Mouse (Mus musculus) kidney, adult 2 months (tissue): ENCODE measurements around the gene Sh2b3. TPM values are rescaled to one million over a fixed set of nuclear protein-coding genes. Genes with fewer than 3 reads are reported as not detected.

Experiments
- DNase-seq: peaks from one replicate; pipeline ENCODE4 v3.0.0; 2021
- H3K27ac ChIP-seq: fragments of 200-500 bp; 2 replicates; pipeline ENCODE4 v1.5.1; 2012; ENCODE audit warnings: low read depth, low read length, control low read depth, inconsistent platforms; ENCODE audit not compliant: insufficient read depth
- H3K27me3 ChIP-seq: fragments of 200-500 bp; replicated peaks from 2 replicates; pipeline ENCODE4 v1.6.1; 2012; ENCODE audit warnings: mild to moderate bottlenecking, moderate library complexity, low read length, inconsistent platforms; ENCODE audit not compliant: control insufficient read depth, insufficient read depth
- H3K36me3 ChIP-seq: fragments of 200-500 bp; 2 replicates; pipeline ENCODE4 v1.6.1; 2012; ENCODE audit warnings: mild to moderate bottlenecking, moderate library complexity, low read length, inconsistent platforms; ENCODE audit not compliant: control insufficient read depth, insufficient read depth
- H3K4me1 ChIP-seq: fragments of 200-500 bp; 2 replicates; pipeline ENCODE4 v1.6.1; 2011; ENCODE audit warnings: low read length; ENCODE audit not compliant: control insufficient read depth, insufficient read depth
- H3K4me3 ChIP-seq: fragments of 200-500 bp; 2 replicates; pipeline ENCODE4 v1.5.1; 2011; ENCODE audit warnings: mild to moderate bottlenecking, low read depth, low read length, control low read depth; ENCODE audit not compliant: insufficient read depth
- CTCF ChIP-seq: fragments of 200-500 bp; conservative IDR thresholded peaks from 2 replicates; pipeline ENCODE4 v1.5.1; 2011; ENCODE audit warnings: low read depth, mild to moderate bottlenecking, control low read depth, low read length, moderate library complexity, mixed read lengths; ENCODE audit not compliant: insufficient read depth, insufficient read length
- POLR2A ChIP-seq: fragments of 200-500 bp; IDR thresholded peaks from one replicate; pipeline ENCODE4 v1.6.1; 2011; ENCODE audit warnings: low read depth, low read length, control low read depth
- WGBS: fragments of 180-500 bp; shearing (Covaris S2); methylation state at CpG from one replicate; pipeline ENCODE4 v1.1.7; 2018; 5-methylcytosine and 5-hydroxymethylcytosine counted together
- polyA plus RNA-seq: library from polyadenylated mRNA; depleted of rRNA; stranded (reverse); fragments of >200 nt; gene quantifications from 2 replicates; pipeline ENCODE4 v1.2.3, GENCODE M21; 2012

Sh2b3 gene
- polyA plus RNA-seq, 1 experiment = 19.7 TPM

DNA sequence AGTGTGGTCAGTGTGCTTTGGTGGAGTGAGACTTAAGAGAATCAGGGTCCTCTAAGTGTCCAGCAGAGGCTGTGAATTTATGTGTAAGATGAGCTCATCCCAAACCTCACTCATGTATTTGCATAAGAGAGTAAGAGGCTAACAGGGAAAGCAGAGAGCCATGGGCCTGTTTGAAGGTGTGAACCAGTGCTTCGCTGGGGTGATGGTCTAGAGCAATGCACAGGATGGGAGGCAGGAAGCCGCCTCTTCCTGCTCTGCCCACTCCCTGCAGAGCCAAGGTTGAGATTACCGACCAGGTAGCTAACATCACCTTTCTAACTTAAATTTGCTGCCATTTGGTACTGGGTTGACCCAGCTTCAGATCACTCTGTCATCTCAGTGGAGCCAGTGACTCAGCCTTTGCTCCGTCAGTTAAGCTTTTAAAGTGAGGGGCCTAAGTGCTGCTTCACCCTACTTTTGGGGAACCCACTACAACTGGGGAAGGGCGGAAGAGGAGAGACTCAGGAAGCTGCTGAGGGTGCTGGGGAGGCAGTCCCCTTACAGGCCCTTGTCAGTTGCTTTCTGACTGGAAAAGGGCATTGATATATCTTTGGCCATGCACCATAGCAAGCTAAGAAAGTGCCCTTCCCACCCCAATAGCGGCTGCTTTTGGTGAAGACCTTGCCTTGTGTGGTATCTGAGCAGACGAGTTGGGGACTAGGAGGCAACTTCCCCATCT, 24.8 kb downstream of the Sh2b3 start:
- Histone ChIP-seq H3K4me1 (peaks cover 7% of the 10 kb centered on the region), H3K27ac (no peak overlapping the region), H3K36me3 (no peaks in the 10 kb centered on the region; the same call in 1 of the 2 replicates), H3K4me3 (no peak overlapping the region), H3K27me3 (no peaks in the 10 kb centered on the region)
- no peak for DNase-seq
- TF ChIP-seq POLR2A (no peak), CTCF (no peak)
- 82% methylated on average over 7 of the region's 7 CpGs for WGBS

DNA sequence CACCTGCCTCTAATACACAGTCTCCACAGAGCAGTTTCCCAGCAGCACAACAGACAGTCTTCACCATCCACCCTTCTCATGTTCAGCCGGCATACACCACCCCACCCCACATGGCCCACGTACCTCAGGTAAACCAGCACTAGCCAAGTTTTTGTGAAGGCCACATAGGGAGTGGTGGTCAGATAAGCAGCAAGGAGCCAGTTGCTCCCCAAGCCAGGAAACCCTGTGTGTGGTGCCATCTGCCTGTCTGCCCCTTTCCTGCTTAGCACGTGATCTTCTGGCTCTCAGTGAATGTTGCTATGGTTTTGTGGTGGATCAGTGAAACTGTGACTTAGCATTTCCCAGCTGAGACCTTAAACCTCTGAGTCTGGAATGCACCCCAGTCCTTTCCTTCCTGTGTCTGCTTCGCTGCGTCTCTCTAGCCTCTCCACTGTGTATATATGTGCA, 25.9 kb downstream of the Sh2b3 start:
- TF ChIP-seq CTCF (no peak), POLR2A (no peak)
- Histone ChIP-seq H3K4me3 (no peak overlapping the region), H3K36me3 (no peaks in the 10 kb centered on the region), H3K27ac (no peak overlapping the region), H3K4me1 (peaks cover 7% of the 10 kb centered on the region), H3K27me3 (no peaks in the 10 kb centered on the region)
- 68% methylated on average over 5 of the region's 5 CpGs for WGBS
- peak; percentile 47 for DNase-seq

DNA sequence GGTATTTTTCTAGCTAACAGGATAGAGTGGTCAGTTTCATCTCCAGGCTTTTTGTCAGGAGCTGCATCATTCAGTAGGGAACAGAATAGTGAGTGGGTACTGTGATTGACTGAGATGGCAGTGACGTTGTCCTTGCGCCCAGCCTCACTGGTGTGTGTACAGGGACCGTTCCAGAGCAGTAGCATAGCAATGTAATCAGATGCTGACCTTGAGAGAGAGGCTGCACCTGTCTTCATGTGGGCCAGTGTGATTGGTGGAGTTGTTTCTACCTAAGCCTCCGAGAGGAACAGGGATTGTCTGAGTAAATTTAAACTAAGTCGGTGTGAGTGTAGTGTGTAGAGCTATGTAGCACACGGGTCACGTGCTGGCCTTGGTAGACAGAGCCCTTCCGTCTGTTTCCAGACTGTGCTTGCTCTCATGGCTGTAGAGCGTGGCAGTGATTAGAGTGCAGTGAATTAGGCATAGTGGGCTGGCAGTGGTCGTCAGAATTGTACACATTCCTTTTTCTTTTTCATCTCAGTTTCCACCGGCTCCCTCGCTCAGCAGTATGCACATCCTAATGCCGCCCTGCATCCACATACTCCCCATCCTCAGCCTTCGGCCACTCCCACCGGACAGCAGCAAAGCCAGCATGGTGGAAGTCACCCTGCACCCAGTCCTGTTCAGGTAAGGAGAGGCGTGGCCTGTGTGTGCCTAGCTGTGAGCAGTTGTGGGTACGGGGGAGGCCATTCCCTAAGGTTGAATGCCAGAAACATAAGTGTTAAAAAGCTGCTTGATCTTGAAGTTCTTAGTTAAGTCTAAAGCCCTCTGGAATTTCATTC, 26.9 kb downstream of the Sh2b3 start:
- DNase-seq = no peak
- no peaks in the 10 kb centered on the region for H3K36me3 ChIP-seq
- no peak overlapping the region for H3K4me3 ChIP-seq
- no peak for TF ChIP-seq POLR2A
- TF ChIP-seq CTCF = no peak
- H3K27me3 ChIP-seq = no peaks in the 10 kb centered on the region
- 85% methylated on average over 17 of the region's 17 CpGs for WGBS
- H3K4me1 ChIP-seq = peaks cover 7% of the 10 kb centered on the region
- H3K27ac ChIP-seq = no peak overlapping the region

DNA sequence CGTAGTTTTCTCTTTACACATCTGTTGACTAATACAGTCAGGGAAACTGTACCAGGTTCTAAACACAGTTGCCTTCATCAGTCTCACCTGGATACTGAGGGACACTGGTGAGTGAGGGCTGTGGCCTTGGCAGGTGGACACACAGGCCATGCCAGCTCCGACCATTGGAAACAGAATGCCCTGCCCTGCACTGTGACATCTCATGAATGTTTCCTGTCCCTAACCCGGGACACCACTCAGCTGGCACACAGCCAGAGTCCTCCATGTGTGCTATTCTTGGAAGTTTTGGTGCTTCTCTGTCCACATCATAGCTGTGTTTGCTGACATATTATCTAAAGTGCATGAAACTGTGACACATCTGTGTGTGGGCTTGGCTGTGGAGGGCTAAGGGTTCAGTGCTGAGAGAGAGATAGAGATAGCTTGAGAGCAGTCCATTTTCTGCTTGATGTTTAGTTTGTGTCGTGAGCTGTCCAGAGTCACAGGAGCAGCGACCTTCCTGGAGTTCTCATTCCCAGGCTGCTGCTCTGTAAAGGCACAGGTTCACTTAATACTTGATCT, 27.7 kb downstream of the Sh2b3 start:
- peaks cover 7% of the 10 kb centered on the region for H3K4me1 ChIP-seq
- TF ChIP-seq POLR2A (no peak), CTCF (no peak)
- 37% methylated on average over 5 of the region's 5 CpGs for WGBS
- no peaks in the 10 kb centered on the region for H3K27me3 ChIP-seq
- no peaks in the 10 kb centered on the region for H3K36me3 ChIP-seq
- H3K4me3 ChIP-seq = no peak overlapping the region
- peak; percentile 59 for DNase-seq
- no peak overlapping the region for H3K27ac ChIP-seq

DNA sequence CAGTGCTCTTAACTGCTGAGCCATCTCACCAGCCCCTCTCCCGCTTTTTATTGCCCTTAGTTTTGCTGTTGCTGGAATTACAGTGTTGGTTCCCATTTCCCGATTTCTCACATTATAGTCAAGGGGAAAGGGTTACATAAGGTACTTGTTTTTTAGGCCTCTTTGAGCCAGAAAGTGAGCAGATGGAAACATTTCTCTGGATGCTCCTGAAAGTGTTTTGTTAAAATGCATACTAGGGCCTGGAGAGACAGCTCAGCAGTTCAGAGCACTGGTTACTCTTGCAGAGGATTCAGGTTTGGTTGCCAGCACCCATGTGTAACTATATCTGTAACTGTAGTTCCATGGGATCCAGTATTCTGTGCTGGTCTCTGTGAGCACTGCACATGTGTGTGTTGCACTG, 29.2 kb downstream of the Sh2b3 start:
- H3K4me3 ChIP-seq = no peak overlapping the region
- no peak for DNase-seq
- peaks cover 7% of the 10 kb centered on the region for H3K4me1 ChIP-seq
- no peak overlapping the region for H3K27ac ChIP-seq
- WGBS = 82% methylated on average over 2 of the region's 2 CpGs
- peaks cover 3% of the 10 kb centered on the region; the same call in 1 of the 2 replicates for H3K36me3 ChIP-seq
- TF ChIP-seq POLR2A (no peak), CTCF (no peak)
- H3K27me3 ChIP-seq = no peaks in the 10 kb centered on the region

DNA sequence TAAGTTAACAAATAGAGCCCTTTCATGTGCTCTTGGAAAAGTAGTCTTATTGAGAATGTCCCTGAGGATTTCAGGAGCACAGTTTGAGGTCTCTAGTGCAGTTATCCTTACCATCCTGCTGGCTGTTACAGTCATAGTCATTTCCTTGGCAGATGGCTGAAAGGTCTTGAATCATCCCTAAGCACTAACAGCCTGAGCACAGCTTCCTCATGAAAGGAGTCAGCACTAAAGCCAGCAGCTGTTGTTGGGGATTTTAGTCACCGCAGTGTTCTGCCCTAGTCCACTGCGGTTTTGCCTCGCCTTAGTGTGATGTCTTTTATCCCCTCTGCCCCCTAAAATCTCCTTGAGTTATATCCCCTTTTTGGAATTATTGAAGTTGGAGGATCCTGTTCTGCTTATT, 30.3 kb downstream of the Sh2b3 start:
- TF ChIP-seq CTCF (no peak), POLR2A (no peak)
- Histone ChIP-seq H3K36me3 (peaks cover 5% of the 10 kb centered on the region; the same call in 1 of the 2 replicates), H3K4me3 (no peak overlapping the region), H3K27me3 (no peaks in the 10 kb centered on the region), H3K4me1 (peaks cover 7% of the 10 kb centered on the region), H3K27ac (no peak overlapping the region)
- WGBS = 71% methylated on average over 3 of the region's 3 CpGs
- DNase-seq = no peak

DNA sequence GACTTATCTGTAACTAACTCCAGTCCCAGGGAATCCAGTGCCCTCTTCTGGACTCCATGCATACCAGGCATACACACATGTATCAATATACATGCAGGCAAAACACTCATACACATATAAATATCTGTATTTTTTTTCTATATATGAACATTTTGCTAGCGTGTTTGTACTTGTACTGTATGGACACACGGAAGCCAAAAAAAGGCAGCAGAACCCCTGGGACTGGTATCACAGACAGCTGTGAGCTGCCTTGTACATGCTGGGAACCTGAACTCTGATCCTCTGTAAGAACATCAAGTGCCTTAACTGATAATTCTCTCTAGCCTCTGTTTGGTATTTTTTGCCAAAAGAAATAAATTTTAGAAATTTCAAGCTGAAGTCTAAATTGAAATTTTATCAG, 39.0 kb downstream of the Sh2b3 start:
- WGBS = 82% methylated on average over 2 of the region's 2 CpGs
- peaks cover 8% of the 10 kb centered on the region for H3K36me3 ChIP-seq
- TF ChIP-seq POLR2A = no peak

More for the DNA sequence above, 39.0 kb downstream of the Sh2b3 start:
- Histone ChIP-seq H3K4me3 (no peak overlapping the region), H3K27ac (no peak overlapping the region), H3K27me3 (no peaks in the 10 kb centered on the region), H3K4me1 (no peaks in the 10 kb centered on the region)
- DNase-seq = no peak
